Mouse (Mus musculus) ES-E14 (cell line): ENCODE data around the gene Gm10271. TPM values are rescaled to one million over a fixed set of nuclear protein-coding genes. Genes with fewer than 3 reads are reported as not detected.

Experiments
- DNase-seq: peaks from one replicate; pipeline ENCODE4 v3.0.0-alpha.2; 2013; ENCODE audit warnings: low read depth, low spot score
- H3K27ac ChIP-seq: 2 replicates; pipeline ENCODE4 v1.5.1; 2012; ENCODE audit warnings: low read depth, mild to moderate bottlenecking, low read length, moderate library complexity, mixed read lengths; ENCODE audit not compliant: poor library complexity, insufficient read depth, severe bottlenecking
- H3K36me3 ChIP-seq: 2 replicates; pipeline ENCODE4 v1.6.1; 2012; ENCODE audit warnings: mild to moderate bottlenecking, low read length, moderate library complexity, mixed read lengths; ENCODE audit not compliant: control insufficient read depth, poor library complexity, insufficient read depth, severe bottlenecking
- H3K4me1 ChIP-seq, 2 experiments: fragments of 150-350 bp in 1 of 2; sonication (generic) in 1 of 2; 2 replicates each; pipeline ENCODE4 v1.6.1; 2012; ENCODE audit warnings: low read length in 2 of 2, mild to moderate bottlenecking in 1 of 2, mixed read lengths in 1 of 2; ENCODE audit not compliant: control insufficient read depth in 2 of 2, insufficient read depth in 2 of 2, poor library complexity in 1 of 2
- H3K4me3 ChIP-seq, 2 experiments: fragments of 150-350 bp in 1 of 2; sonication (generic) in 1 of 2; 2 replicates each; pipeline ENCODE4 v1.5.1; 2012; ENCODE audit warnings: low read length in 2 of 2, low read depth in 1 of 2, mild to moderate bottlenecking in 1 of 2, mixed read lengths in 1 of 2; ENCODE audit not compliant: insufficient read depth in 1 of 2, poor library complexity in 1 of 2, severe bottlenecking in 1 of 2
- H3K9ac ChIP-seq: 2 replicates; pipeline ENCODE4 v1.6.1; 2012; ENCODE audit warnings: low read depth, mild to moderate bottlenecking, low read length, mixed read lengths; ENCODE audit not compliant: poor library complexity, insufficient read depth, severe bottlenecking
- H3K9me3 ChIP-seq: fragments of 150-350 bp; sonication (generic); 2 replicates; pipeline ENCODE4 v1.6.1; 2012; ENCODE audit warnings: low read depth, mild to moderate bottlenecking, low read length; ENCODE audit not compliant: control insufficient read depth, insufficient read depth
- CHD2 ChIP-seq: IDR thresholded peaks from 2 replicates; pipeline ENCODE4 v1.6.1; 2014; ENCODE audit warnings: mild to moderate bottlenecking, low read depth, low read length, inconsistent platforms
- HCFC1 ChIP-seq: IDR thresholded peaks from 2 replicates; pipeline ENCODE4 v1.6.1; 2012; ENCODE audit warnings: low read length, inconsistent platforms, borderline replicate concordance; ENCODE audit not compliant: insufficient read depth
- MAFK ChIP-seq: IDR thresholded peaks from 2 replicates; pipeline ENCODE4 v1.6.1; 2014; ENCODE audit warnings: mild to moderate bottlenecking, low read depth, low read length, inconsistent platforms; ENCODE audit not compliant: insufficient read depth
- ZC3H11A ChIP-seq: IDR thresholded peaks from 2 replicates; pipeline ENCODE4 v1.6.1; 2012; ENCODE audit warnings: low read depth, mild to moderate bottlenecking, inconsistent platforms, low read length, borderline replicate concordance
- ZNF384 ChIP-seq: IDR thresholded peaks from 2 replicates; pipeline ENCODE4 v1.6.1; 2012; ENCODE audit warnings: low read depth, low read length, inconsistent platforms
- in situ Hi-C, 2 experiments: fragments of 600-800 bp; cut with MboI; formaldehyde crosslinking; loops; one replicate each; pipeline ENCODE4 v1.15.1; 2025; ENCODE audit warnings: low sequenced_read_pairs in 2 of 2, inconsistent platforms in 1 of 2; ENCODE audit not compliant: unreplicated experiment in 2 of 2
- total RNA-seq: library from RNA; depleted of rRNA; stranded (reverse); fragments of 300-350 nt; gene quantifications from 2 replicates; pipeline ENCODE4 v1.2.3, GENCODE M21; 2012; rRNA removed

Gm10271 gene
- total RNA-seq = not detected in 2 replicates

- no peak for DNase-seq
- no peak for TF ChIP-seq ZNF384
- no peak for TF ChIP-seq ZC3H11A
- no peak within 1 kb of the TSS for H3K27ac ChIP-seq
- no peak within 1 kb of the TSS for H3K9ac ChIP-seq
- H3K9me3 ChIP-seq = no peaks in the 10 kb centered on the region
- H3K36me3 ChIP-seq = no peaks in the 10 kb centered on the region
- no peak within 1 kb of the TSS; a peak in 1 of 4 replicates for H3K4me3 ChIP-seq
- in situ Hi-C loops = no loop called here
- H3K4me1 ChIP-seq = peaks cover 0 to 2% of the 10 kb centered on the region in 2 experiments; a peak in 3 of 4 replicates
These were observed at the start of gene Gm10271 for GRCm38 (mm10) chr10:116972509-116972908. Gm10271 (minus strand) TSS chr10:116972609.

DNA sequence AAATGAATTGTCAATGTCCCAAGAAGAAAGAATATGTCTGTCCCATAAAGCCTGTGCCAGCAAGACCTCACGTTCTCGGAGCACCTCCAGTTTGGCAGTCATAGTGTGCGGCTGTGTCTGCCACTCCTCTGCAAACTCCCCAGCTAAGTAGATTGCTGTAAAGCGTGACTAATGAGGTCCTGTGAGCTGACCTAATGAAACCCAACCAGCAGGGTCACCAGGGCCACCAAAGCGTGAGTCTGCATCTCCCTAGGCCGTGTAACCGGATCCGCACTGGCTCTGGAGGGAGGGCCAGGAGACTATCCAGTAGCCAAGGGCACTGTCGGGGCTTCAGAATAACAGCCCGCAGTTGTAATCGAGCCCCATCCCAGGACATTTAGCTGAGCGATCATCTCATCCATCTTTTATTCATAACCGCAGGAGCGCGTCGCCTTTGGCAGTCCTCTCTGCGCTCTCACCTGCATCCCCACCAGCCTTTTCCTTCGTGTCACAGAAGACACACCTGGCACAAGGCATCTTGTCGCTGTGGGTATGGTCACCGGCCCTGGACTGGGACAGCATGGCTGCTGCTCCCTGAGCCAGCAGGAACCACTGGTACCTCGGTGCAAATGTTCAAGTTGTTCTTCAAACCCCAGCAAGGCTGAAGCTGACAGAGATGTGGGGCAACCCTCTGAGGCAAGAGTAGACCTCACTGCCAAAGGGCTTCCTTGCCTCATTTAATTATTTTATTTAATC, 48.8 kb upstream of the Gm10271 start:
- H3K4me1 ChIP-seq = 0 out of 4 replicates have a peak, but pooled peaks cover 0 to 2% of the 10 kb centered on the region in 2 experiments
- H3K4me3 ChIP-seq = no peak overlapping the region
- no peaks in the 10 kb centered on the region for H3K9me3 ChIP-seq
- TF ChIP-seq ZNF384 = no peak
- TF ChIP-seq ZC3H11A = no peak
- no peak for TF ChIP-seq MAFK
- TF ChIP-seq CHD2 = no peak
- no peak for TF ChIP-seq HCFC1
- no peak for DNase-seq
- in situ Hi-C loops = no loop called here
- H3K36me3 ChIP-seq = no peaks in the 10 kb centered on the region
- no peak overlapping the region for H3K27ac ChIP-seq
- H3K9ac ChIP-seq = no peak overlapping the region

- TF ChIP-seq MAFK (no peak), HCFC1 (no peak), ZNF384 (no peak), CHD2 (no peak), ZC3H11A (no peak)
- Histone ChIP-seq H3K9ac (no peak overlapping the region), H3K4me1 (no peaks in the 10 kb centered on the region), H3K4me3 (no peak overlapping the region), H3K9me3 (no peaks in the 10 kb centered on the region), H3K27ac (no peak overlapping the region), H3K36me3 (no peaks in the 10 kb centered on the region)
- no peak for DNase-seq
- in situ Hi-C loops = no loop called here
These were observed 46.0 kb upstream of the Gm10271 start for GRCm38 (mm10) chr10:117018281-117018840.

GRCm38 (mm10) chr10:117014565-117014964, 42.2 kb upstream of the Gm10271 start:
- TF ChIP-seq HCFC1 (no peak), CHD2 (no peak), MAFK (no peak), ZC3H11A (no peak), ZNF384 (no peak)
- no peak overlapping the region for H3K9ac ChIP-seq
- no peak for DNase-seq
- H3K36me3 ChIP-seq = no peaks in the 10 kb centered on the region
- H3K4me1 ChIP-seq = no peaks in the 10 kb centered on the region
- no peak overlapping the region for H3K27ac ChIP-seq
- H3K9me3 ChIP-seq = no peaks in the 10 kb centered on the region
- in situ Hi-C loops = no loop called here
- no peak overlapping the region for H3K4me3 ChIP-seq
